Mouse (Mus musculus): ENCODE data around the gene Slc22a7.

DNA sequence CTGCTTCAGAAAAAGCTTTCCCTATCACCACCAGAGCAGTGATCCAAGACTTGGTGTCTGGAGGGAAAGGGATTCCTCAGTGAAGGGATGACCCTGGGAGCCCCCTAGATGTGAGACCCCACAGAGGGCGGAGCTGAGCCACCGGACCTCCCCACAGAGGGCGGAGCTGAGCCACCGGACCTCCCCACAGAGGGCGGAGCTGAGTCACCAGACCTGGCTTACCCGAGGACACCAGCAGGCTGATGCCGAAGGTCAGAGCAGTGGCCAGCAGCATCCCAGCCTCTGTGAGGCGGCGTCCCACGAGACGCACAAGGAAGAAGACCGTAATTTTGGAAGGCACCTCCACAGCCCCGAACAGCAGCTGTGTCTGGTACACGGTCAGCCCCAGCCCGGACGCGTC lies 4.6 kb downstream of the Slc22a7 start:
- TF ChIP-seq CTCF (IDR thresholded peaks at IDR 0.05; ENCODE audit: low read depth) = no peak
- TF ChIP-seq EP300 (IDR thresholded peaks at IDR 0.05; ENCODE audit: low read depth) = no peak

All from liver, postnatal 0 days (tissue).